Mouse (Mus musculus): ENCODE measurements around the gene Pgbd1.
A peak's percentile ranks its signal among the peaks of the same experiment; 100 is the strongest.

The Pgbd1 gene

GRCm38 (mm10) chr13:21417298-21418010, 23.4 kb downstream of the Pgbd1 start:
- DNase-seq (ENCODE audit: extremely low read depth, insufficient read length, low spot score): peak; percentile 60

GRCm38 (mm10) chr13:21415750-21416149, 25.1 kb downstream of the Pgbd1 start:
- no peak for DNase-seq (ENCODE audit: extremely low read depth, insufficient read length, low spot score)

DNA sequence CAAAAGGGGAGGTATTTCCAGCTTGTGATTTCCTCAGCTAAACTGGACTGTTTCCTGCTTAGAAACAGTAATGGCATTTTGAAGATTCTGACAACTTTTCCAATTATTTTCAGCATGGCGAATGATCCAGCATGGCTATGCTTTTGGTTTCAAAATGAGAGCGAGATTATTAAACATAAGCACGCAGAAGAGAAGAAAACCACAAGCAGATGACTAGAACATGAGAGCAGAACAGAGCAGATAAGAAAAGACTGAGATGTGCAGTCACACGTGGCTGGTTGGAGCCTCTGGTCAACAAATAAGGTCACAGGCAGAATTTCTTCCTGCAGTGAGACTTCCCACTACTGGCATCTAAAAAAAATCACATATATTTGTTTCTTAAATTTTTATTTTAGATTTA, 25.6 kb downstream of the Pgbd1 start:
- DNase-seq (ENCODE audit: extremely low read depth, insufficient read length, low spot score): no peak

GRCm38 (mm10) chr13:21414231-21415212, 26.3 kb downstream of the Pgbd1 start:
- DNase-seq (ENCODE audit: extremely low read depth, insufficient read length, low spot score): no peak

DNA sequence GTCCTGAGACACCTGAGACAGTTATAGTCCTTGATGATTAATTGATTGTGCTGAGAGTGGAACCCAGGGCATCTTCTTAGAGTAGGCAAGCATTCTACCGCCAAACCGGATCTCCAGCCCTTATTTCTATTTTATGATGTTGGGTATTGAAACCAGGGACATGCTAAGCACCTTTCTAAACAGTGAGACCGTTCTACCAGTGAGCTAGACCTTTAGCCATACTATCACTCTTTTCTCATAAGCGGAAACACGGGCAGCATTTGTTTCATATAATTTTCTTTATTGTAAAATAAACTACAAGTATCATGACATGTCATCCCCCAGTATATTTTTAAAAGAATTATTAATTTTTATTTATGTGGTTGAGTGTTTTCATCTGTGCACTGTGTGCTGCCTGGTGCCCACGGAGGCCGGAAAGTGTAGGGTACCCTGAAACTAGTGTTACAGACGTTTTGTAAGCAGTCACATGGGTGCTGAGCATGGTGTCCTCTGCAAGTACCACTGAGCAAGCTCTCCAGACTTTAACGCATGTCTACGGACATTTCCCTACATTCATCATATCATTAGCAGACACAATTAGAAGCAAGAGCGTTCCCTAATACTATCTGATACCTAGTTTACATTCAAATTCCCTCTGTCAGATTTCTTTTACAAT, 31.9 kb downstream of the Pgbd1 start:
- DNase-seq (ENCODE audit: extremely low read depth, insufficient read length, low spot score): no peak

DNA sequence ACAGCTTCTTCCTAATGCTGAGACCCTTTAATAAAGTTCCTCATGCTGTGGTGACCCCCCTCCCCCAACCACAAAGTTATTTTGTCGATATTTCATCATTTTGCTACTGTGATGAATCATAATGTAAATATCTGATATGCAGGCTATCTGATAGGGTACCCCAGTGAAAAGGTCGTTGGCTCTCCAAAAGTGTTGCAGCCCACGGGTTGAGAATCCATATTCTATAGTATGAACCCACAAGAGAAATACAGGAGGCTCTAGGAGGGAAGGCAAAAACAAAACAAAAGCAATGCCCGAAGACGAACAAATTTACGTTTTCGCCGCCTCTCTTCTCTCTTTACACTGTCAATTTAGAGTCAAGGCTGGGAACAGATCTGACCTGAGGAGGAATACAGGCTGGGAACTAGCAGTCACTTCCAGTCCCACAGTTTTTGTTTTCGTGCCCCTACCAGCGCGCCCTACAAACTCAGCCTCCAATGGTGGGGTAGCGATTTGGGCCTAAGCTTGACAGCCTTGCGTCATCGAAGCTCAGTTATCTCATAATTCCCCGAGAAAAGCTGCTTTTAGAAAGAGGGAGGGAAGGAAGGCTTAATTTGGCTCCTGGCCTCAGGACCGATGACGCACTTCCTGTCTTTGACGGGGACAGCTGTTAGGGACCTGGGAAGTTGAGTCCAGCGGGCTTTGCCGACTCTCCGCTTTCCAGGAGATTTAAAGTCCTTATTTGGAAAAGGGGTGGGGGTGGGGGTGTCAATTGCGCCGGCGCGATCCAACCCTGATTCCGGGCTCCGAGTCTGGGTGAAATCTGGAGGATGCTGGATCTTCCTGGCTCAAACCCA, 32.7 kb downstream of the Pgbd1 start:
- DNase-seq (ENCODE audit: extremely low read depth, insufficient read length, low spot score): peak; percentile 68

DNA sequence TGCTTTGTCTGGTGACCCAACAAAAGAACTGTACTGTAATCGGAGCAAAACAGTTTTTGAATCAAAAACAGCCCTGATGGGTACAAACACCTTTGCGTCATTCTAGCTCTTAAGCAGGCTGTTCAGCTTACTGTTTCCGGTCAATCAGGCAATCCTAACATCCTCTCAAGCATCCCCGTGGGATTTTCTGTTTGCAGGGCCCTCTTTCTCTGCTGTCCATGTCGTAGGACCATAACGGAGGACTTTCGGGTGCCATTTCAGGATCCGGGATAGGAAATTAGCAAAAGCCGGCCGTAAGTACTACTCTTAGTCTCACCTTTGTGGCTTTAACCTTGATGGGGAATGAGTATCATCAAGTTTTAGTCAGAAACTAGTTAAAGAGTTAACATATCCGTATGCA, 33.5 kb downstream of the Pgbd1 start:
- DNase-seq (ENCODE audit: extremely low read depth, insufficient read length, low spot score): no peak

DNA sequence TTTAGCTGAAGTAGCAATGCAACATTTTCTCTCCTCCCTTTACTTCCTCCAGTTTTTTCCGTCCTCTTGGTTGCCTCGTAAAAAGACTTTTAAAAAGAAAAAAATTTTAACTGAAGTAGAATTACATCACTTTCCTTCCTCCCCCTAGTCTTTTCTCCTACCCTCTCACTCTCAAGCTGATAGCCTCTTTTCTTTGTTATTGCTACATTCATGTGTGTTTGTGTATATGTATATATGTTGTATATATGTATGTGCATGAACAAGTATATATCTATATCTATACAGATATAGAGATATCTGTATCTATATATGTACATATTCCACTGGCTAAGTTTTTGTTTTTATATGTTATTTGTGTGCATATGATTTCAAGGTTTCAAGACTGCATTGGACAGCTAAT, 38.0 kb downstream of the Pgbd1 start:
- DNase-seq (ENCODE audit: extremely low read depth, insufficient read length, low spot score): no peak

DNA sequence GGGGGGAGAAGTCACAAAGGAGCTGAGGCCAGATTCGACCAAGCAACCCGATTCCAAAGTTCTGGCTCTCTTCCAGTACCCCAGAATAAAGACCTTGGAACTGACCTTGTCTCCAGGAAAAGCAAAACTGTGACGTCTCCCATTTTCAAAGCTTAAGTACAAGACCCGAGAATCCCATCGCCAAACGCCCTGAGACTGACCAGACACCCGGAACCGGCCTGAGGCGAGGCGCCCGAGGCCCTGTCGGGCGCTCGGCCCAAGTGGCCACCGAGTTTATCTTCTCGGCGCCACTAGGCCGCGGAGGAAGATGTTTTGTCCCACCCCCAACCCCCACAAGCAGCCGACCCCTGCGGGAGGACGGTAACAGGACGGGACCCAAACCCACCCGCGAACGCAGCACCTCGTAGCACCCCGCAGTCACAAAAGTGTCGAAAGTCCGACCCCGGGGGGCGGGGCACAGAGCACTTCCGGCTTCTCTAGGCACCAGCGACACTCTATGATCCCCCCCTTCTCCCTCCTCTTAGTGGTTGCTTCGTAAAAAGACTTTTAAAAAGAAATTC, 38.5 kb downstream of the Pgbd1 start, which contains the start of gene Zkscan3:
Gene Zkscan3 (minus strand): TSS at position 469 of the 560 bp plus-strand sequence.
- peak; percentile 81 for DNase-seq (ENCODE audit: extremely low read depth, insufficient read length, low spot score)

- no peak for DNase-seq (ENCODE audit: extremely low read depth, insufficient read length, low spot score)
Observed at GRCm38 (mm10) chr13:21401636-21402286, 39.1 kb downstream of the Pgbd1 start.

DNA sequence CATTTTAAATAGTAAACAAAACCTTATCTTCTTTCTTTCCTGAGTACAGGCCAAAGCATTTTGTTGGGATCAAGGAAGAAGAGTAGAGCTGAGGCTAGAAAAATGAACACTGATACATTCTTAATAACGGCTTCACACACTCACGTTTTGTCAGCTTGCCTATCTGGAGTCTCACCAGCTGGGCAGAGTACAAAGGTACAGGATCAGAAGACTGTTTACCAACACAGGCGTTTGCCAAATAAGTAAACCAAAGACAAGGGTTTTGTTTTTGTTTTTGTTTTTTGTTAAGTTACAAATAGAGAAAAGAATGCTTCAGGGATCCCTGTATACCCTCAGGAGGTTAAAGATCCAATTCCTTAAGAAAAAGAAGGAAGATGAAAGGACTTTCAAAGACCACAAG, 39.7 kb downstream of the Pgbd1 start:
- no peak for DNase-seq (ENCODE audit: extremely low read depth, insufficient read length, low spot score)

GRCm38 (mm10) chr13:21397486-21397885, 43.4 kb downstream of the Pgbd1 start:
- DNase-seq (ENCODE audit: extremely low read depth, insufficient read length, low spot score): no peak

DNA sequence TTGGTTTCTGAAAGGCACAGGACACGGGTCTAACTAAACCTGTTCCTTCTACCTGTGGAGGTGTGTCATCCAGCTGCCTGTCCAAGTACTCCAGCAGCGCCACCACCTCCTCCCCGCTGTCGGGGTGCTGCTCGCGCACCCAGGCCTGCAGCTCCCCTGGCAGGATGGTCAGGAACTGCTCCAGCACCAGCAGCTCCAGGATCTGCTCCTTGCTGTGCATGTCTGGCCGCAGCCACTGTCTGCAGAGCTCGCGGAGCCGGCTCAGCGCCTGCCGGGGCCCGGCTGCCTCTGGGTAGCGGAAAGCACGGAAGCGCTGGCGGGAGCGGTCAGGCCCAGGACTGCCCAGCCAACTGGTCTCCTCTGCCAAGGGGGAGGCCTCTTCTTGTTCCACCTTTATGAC, 44.8 kb downstream of the Pgbd1 start:
- peak; percentile 42 for DNase-seq (ENCODE audit: extremely low read depth, insufficient read length, low spot score)

DNA sequence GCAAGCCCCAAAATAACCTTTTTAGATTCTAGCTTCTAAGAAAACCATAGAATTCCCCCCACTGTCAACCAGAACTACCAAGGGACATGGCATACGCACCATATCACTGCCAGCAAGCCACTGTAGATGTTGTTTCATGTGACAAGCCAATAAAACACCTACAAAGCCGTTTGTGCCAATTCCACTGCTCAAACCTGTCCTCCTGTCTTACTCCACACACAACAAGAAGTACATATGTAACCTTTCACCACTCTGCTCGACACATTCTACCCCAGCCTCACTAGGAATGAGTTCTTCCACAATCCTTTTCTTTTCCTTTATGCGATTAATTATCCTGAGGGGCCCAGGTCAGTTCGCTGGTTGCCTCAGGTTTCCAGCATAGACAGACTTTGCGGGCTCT, 45.2 kb downstream of the Pgbd1 start:
- DNase-seq (ENCODE audit: extremely low read depth, insufficient read length, low spot score): no peak

GRCm38 (mm10) chr13:21395211-21395610, 45.6 kb downstream of the Pgbd1 start:
- no peak for DNase-seq (ENCODE audit: extremely low read depth, insufficient read length, low spot score)

DNA sequence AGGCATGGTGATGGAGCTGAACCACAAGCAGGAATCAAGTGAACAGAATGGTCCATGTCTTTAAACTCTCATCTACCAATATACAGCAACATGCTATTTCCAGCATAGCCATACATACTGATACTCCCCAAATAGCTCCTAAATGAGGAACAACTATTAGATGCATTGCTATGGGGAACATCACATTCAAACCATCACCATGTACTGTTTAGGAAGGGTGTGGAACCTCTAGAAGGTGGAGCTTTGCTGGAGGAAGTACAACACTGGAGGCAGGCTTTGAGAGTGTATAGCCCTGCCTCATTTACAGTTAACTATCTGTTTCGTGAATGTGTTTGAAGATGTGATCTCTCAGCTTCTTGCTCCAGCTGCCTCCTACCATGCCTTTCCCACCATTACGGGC, 63.1 kb downstream of the Pgbd1 start:
- DNase-seq (ENCODE audit: extremely low read depth, insufficient read length, low spot score): no peak

GRCm38 (mm10) chr13:21372700-21373099, 68.2 kb downstream of the Pgbd1 start:
- DNase-seq (ENCODE audit: extremely low read depth, insufficient read length, low spot score): no peak
